Mouse (Mus musculus) heart, adult 2 months (tissue): ENCODE measurements around the gene Ctsk.

Source experiments
- CTCF ChIP-seq: fragments of 200-600 bp; IDR thresholded peaks from 2 replicates; pipeline ENCODE4 v1.8.1; 2022; ENCODE audit warnings: antibody characterized with exemption, mild to moderate bottlenecking, moderate library complexity
- EP300 ChIP-seq: fragments of 200-500 bp; IDR thresholded peaks from 2 replicates; pipeline ENCODE4 v1.6.1; 2011; ENCODE audit warnings: low read depth, low read length, control low read depth; ENCODE audit not compliant: insufficient read depth
- POLR2A ChIP-seq: fragments of 200-500 bp; IDR thresholded peaks from 2 replicates; pipeline ENCODE4 v1.6.1; 2011; ENCODE audit warnings: mild to moderate bottlenecking, low read depth, low read length, control low read depth; ENCODE audit not compliant: insufficient read depth

GRCm38 (mm10) chr3:95542981-95543380, 43.9 kb downstream of the Ctsk start:
- TF ChIP-seq CTCF (no peak), POLR2A (no peak), EP300 (no peak)
